Mouse (Mus musculus) B cell, adult 62 days (primary cell): ENCODE data around the gene Rab9. TPM values are rescaled to one million over a fixed set of nuclear protein-coding genes. Genes with fewer than 3 reads are reported as not detected.

Experiments used
- total RNA-seq: library from RNA; stranded (reverse); gene quantifications from 4 replicates; pipeline ENCODE4 v1.2.4, GENCODE M21; 2023

The Rab9 gene
- 26.7 to 31.4 TPM (median 29.5 TPM) in 4 replicates for total RNA-seq

DNA sequence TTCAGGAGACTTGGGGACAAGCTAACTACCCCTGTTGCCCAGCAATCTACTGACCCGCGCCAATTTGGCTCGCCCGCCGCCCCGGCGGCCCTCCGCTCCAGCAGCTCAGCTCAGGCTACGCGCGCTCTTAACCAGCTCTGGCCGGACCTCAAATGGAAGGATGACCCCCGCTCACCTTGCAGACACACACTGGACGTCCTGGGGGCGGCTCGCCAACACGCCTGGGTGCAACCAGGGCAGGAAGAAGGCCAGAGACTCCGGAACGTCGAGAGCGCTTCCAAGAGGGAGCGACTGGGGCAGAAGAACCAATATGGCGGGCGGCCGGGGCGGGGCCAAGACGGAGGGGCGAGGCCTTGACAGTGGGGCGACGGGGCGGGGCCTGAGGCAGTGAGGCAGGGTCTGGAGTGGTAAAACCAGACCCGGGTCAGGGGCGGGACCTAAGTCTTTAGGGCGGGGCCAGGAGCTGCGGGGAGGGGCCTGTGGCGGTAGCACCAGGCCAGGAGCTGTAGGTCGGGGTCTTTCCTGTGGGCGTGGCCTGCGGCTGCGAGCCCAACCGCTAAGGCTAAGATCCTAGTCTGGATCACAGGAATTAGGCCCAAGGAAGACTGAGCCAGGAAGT is at the start of gene Rab9:
Rab9 (minus strand) TSS at position 503 of the 619 bp plus-strand sequence.

DNA sequence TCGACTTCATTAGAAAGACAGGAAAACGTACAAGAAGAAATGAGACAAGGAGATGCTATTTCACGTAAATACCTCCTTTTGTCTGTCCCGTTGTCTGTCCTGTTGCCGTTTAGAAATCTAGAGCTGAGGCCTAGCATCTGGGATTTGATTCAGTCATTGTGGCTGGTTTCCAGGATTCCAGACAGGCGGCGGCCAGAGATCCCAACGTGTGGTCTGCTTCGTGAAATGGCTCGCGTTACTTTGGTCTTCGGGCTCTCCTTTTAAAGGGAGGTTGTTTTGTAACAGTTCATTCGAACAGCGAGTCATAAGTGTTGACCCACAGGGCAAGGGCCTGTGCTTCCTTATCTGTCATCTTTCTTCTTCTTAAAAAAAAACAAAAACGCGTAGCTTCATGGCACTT is 38.7 kb upstream of the Rab9 start, which contains the start of gene Tceanc:
Tceanc (minus strand) TSS at position 223 of the 400 bp plus-strand sequence.

DNA sequence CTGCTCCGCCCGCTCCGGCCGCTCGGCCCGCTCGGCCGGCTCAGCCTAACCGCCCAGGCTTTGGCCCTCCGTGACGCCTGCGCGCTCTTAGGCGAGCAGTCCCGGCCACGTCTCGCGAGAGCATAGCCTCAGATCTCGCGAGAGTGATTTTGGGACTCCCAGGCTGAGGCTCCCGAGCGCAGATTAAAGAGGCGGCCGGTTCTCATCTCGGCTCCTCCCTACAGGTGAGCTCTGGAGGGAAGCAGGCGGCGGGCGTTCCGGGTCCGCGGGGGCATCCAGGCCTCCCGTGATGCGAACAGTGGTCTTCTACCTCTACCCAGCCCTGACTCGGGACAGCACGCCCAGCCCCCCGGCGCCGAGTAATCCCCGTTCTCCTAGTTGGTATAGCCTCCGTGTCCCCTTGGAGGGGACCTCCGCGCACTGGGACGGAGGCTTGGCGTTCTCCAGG is 39.0 kb downstream of the Rab9 start, which contains the start of gene Ofd1:
Ofd1 (minus strand) TSS at position 89 of the 448 bp plus-strand sequence.

DNA sequence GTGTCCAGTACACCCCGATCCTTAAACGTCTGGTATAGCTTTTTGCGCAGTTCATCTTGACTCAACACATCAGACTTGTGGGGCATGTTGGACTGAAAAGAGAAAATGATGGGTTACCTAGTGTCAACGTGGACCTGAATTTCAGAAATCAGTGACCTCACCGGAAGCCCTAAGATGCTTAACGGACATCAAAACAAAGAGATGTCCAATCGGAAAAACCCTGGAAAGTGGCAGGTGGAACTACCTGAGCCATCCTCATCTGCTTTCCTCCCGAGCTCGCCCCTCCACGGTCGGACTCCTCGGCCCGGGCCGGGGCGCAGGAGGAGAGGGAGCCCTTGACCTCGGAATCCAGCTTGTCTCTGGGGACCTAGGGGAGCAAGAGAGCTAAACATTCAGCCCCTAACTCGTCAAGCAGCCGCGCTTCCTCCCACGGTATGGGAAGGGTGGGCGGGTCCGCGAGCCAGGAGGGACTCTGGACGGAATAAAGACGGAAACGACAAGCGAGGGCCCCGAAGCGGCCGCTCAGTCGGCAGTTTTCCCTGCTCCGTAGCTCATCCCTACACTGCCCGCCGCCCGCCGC is 39.5 kb downstream of the Rab9 start, which contains the start of gene Trappc2:
Trappc2 (plus strand) TSS at position 539 of the 580 bp plus-strand sequence.

Other genes starting within 250 kb of the Rab9 start
- 1.3 to 2.0 TPM (median 1.7 TPM) in 4 replicates for gene Gpm6b, start 241.0 kb downstream of the Rab9 start, total RNA-seq
- 7.1 to 8.7 TPM (median 8.3 TPM) in 4 replicates for gene Trappc2, start 39.3 kb downstream of the Rab9 start, total RNA-seq
- 14.1 to 15.6 TPM (median 14.3 TPM) in 4 replicates for gene Ofd1, start 39.2 kb downstream of the Rab9 start, total RNA-seq
- gene Tceanc, start 38.7 kb upstream of the Rab9 start, total RNA-seq: 6.0 to 9.2 TPM (median 7.5 TPM) in 4 replicates
- 0.69 to 1.1 TPM (median 0.83 TPM) in 4 replicates for gene Egfl6, start 105.9 kb upstream of the Rab9 start, total RNA-seq